Mouse (Mus musculus): ENCODE measurements around the gene Mgrn1. TPM values are rescaled to one million over a fixed set of nuclear protein-coding genes. Genes with fewer than 3 reads are reported as not detected.

The Mgrn1 gene
- polyA plus RNA-seq, 1 experiment from 2014 or later = 68.5 TPM

GRCm38 (mm10) chr16:4881400-4882351 is 4.4 kb upstream of the Mgrn1 start:
- Histone ChIP-seq H3K4me1 (peaks cover 41% of the 10 kb centered on the region), H3K4me3 (peak overlapping the region; percentile 88), H3K9me3 (replicated peaks) (no peaks in the 10 kb centered on the region), H3K27ac (replicated peaks) (peak overlapping the region; percentile 92), H3K36me3 (no peaks in the 10 kb centered on the region; the same call in 1 of the 2 replicates), H3K27me3 (ENCODE audit: low read depth, poor library complexity, severe bottlenecking) (no peaks in the 10 kb centered on the region)
- DNase-seq (ENCODE audit: low spot score) = no peak
- 84% methylated on average over 10 of the region's 10 CpGs for WGBS

- Histone ChIP-seq H3K27me3 (ENCODE audit: low read depth, poor library complexity, severe bottlenecking) (no peaks in the 10 kb centered on the region), H3K27ac (replicated peaks) (peak overlapping the region; percentile 96), H3K4me1 (peaks cover 38% of the 10 kb centered on the region), H3K9me3 (replicated peaks) (no peaks in the 10 kb centered on the region), H3K4me3 (peak overlapping the region; percentile 70), H3K36me3 (no peaks in the 10 kb centered on the region)
- no peak for DNase-seq (ENCODE audit: low spot score)
- 91% methylated on average over 10 of the region's 10 CpGs for WGBS
Measured at GRCm38 (mm10) chr16:4884930-4885329, 1.1 kb upstream of the Mgrn1 start.

GRCm38 (mm10) chr16:4886690-4887020 is 606 bp downstream of the Mgrn1 start:
- Histone ChIP-seq H3K27ac (replicated peaks) (peak overlapping the region; percentile 96), H3K36me3 (peaks cover 2% of the 10 kb centered on the region; the same call in 1 of the 2 replicates), H3K4me3 (peak overlapping the region; percentile 70), H3K4me1 (peaks cover 26% of the 10 kb centered on the region), H3K9me3 (replicated peaks) (no peaks in the 10 kb centered on the region), H3K27me3 (ENCODE audit: low read depth, poor library complexity, severe bottlenecking) (no peaks in the 10 kb centered on the region)
- WGBS = under 1% methylated on average over 8 of the region's 8 CpGs
- no peak for DNase-seq (ENCODE audit: low spot score)

- Histone ChIP-seq H3K4me1 (peaks cover 22% of the 10 kb centered on the region), H3K9me3 (replicated peaks) (no peaks in the 10 kb centered on the region), H3K27ac (replicated peaks) (no peak overlapping the region), H3K27me3 (ENCODE audit: low read depth, poor library complexity, severe bottlenecking) (no peaks in the 10 kb centered on the region), H3K4me3 (no peak overlapping the region), H3K36me3 (peaks cover 7% of the 10 kb centered on the region)
- DNase-seq (ENCODE audit: low spot score) = no peak
- WGBS = 81% methylated on average over 4 of the region's 4 CpGs
Measured at GRCm38 (mm10) chr16:4890201-4890709, 4.2 kb downstream of the Mgrn1 start.

GRCm38 (mm10) chr16:4892171-4892570 is 6.1 kb downstream of the Mgrn1 start:
- 94% methylated on average over 6 of the region's 6 CpGs for WGBS
- Histone ChIP-seq H3K27ac (replicated peaks) (no peak overlapping the region), H3K9me3 (replicated peaks) (no peaks in the 10 kb centered on the region), H3K27me3 (ENCODE audit: low read depth, poor library complexity, severe bottlenecking) (no peaks in the 10 kb centered on the region), H3K4me3 (no peak overlapping the region), H3K4me1 (peaks cover 13% of the 10 kb centered on the region), H3K36me3 (peaks cover 7% of the 10 kb centered on the region)
- DNase-seq (ENCODE audit: low spot score) = no peak

- no peak for DNase-seq (ENCODE audit: low spot score)
- 85% methylated on average over 7 of the region's 7 CpGs for WGBS
- Histone ChIP-seq H3K27me3 (ENCODE audit: low read depth, poor library complexity, severe bottlenecking) (no peaks in the 10 kb centered on the region), H3K27ac (replicated peaks) (no peak overlapping the region), H3K4me1 (no peaks in the 10 kb centered on the region), H3K4me3 (no peak overlapping the region), H3K36me3 (peaks cover 7% of the 10 kb centered on the region), H3K9me3 (replicated peaks) (no peaks in the 10 kb centered on the region)
Measured at GRCm38 (mm10) chr16:4894201-4894908, 8.3 kb downstream of the Mgrn1 start.

- WGBS = 81% methylated on average over 5 of the region's 5 CpGs
- Histone ChIP-seq H3K9me3 (replicated peaks) (no peaks in the 10 kb centered on the region), H3K4me1 (peaks cover 4% of the 10 kb centered on the region; the same call in 1 of the 2 replicates), H3K27me3 (ENCODE audit: low read depth, poor library complexity, severe bottlenecking) (no peaks in the 10 kb centered on the region), H3K27ac (replicated peaks) (no peak overlapping the region), H3K4me3 (no peak overlapping the region), H3K36me3 (peaks cover 5% of the 10 kb centered on the region; the same call in 1 of the 2 replicates)
- no peak for DNase-seq (ENCODE audit: low spot score)
Measured at GRCm38 (mm10) chr16:4896249-4897027, 10.4 kb downstream of the Mgrn1 start.

GRCm38 (mm10) chr16:4897146-4897730 is 11.2 kb downstream of the Mgrn1 start:
- H3K27me3 ChIP-seq (ENCODE audit: low read depth, poor library complexity, severe bottlenecking) = no peaks in the 10 kb centered on the region
- WGBS = 47% methylated on average over 7 of the region's 7 CpGs
- no peak overlapping the region for H3K4me3 ChIP-seq
- H3K9me3 ChIP-seq (replicated peaks) = no peaks in the 10 kb centered on the region
- peaks cover 5% of the 10 kb centered on the region; the same call in 1 of the 2 replicates for H3K36me3 ChIP-seq
- no peak overlapping the region for H3K27ac ChIP-seq (replicated peaks)
- peaks cover 4% of the 10 kb centered on the region; the same call in 1 of the 2 replicates for H3K4me1 ChIP-seq
- DNase-seq (ENCODE audit: low spot score) = no peak

- peaks cover 4% of the 10 kb centered on the region; the same call in 1 of the 2 replicates for H3K4me1 ChIP-seq
- no peak for DNase-seq (ENCODE audit: low spot score)
- H3K36me3 ChIP-seq = peaks cover 5% of the 10 kb centered on the region; the same call in 1 of the 2 replicates
- no peaks in the 10 kb centered on the region for H3K27me3 ChIP-seq (ENCODE audit: low read depth, poor library complexity, severe bottlenecking)
- H3K27ac ChIP-seq (replicated peaks) = no peak overlapping the region
- WGBS = 90% methylated on average over 6 of the region's 6 CpGs
- H3K4me3 ChIP-seq = no peak overlapping the region
- no peaks in the 10 kb centered on the region for H3K9me3 ChIP-seq (replicated peaks)
Measured at GRCm38 (mm10) chr16:4898881-4899280, 12.8 kb downstream of the Mgrn1 start.

GRCm38 (mm10) chr16:4899711-4900110 is 13.7 kb downstream of the Mgrn1 start:
- H3K4me1 ChIP-seq = peaks cover 4% of the 10 kb centered on the region; the same call in 1 of the 2 replicates
- 87% methylated on average over 2 of the region's 2 CpGs for WGBS
- H3K27me3 ChIP-seq (ENCODE audit: low read depth, poor library complexity, severe bottlenecking) = no peaks in the 10 kb centered on the region
- DNase-seq (ENCODE audit: low spot score) = no peak
- no peaks in the 10 kb centered on the region for H3K36me3 ChIP-seq
- H3K27ac ChIP-seq (replicated peaks) = no peak overlapping the region
- H3K4me3 ChIP-seq = no peak overlapping the region
- H3K9me3 ChIP-seq (replicated peaks) = no peaks in the 10 kb centered on the region

GRCm38 (mm10) chr16:4901167-4901566 is 15.1 kb downstream of the Mgrn1 start:
- Histone ChIP-seq H3K9me3 (replicated peaks) (no peaks in the 10 kb centered on the region), H3K27me3 (ENCODE audit: low read depth, poor library complexity, severe bottlenecking) (no peaks in the 10 kb centered on the region), H3K4me3 (no peak overlapping the region), H3K4me1 (peaks cover 4% of the 10 kb centered on the region; the same call in 1 of the 2 replicates), H3K27ac (replicated peaks) (no peak overlapping the region), H3K36me3 (no peaks in the 10 kb centered on the region)
- no peak for DNase-seq (ENCODE audit: low spot score)
- WGBS = 70% methylated on average over 7 of the region's 7 CpGs

- H3K4me1 ChIP-seq = peaks cover 4% of the 10 kb centered on the region; the same call in 1 of the 2 replicates
- H3K36me3 ChIP-seq = peaks cover 2% of the 10 kb centered on the region; the same call in 1 of the 2 replicates
- H3K27me3 ChIP-seq (ENCODE audit: low read depth, poor library complexity, severe bottlenecking) = no peaks in the 10 kb centered on the region
- WGBS = 82% methylated on average over 2 of the region's 2 CpGs
- no peak overlapping the region for H3K4me3 ChIP-seq
- H3K27ac ChIP-seq (replicated peaks) = no peak overlapping the region
- no peaks in the 10 kb centered on the region for H3K9me3 ChIP-seq (replicated peaks)
- DNase-seq (ENCODE audit: low spot score) = no peak
Measured at GRCm38 (mm10) chr16:4902390-4902789, 16.3 kb downstream of the Mgrn1 start.
